Mouse (Mus musculus): ENCODE data around the gene Ush2a. TPM values are rescaled to one million over a fixed set of nuclear protein-coding genes. Genes with fewer than 3 reads are reported as not detected.

Ush2a gene
- total and polyA plus RNA-seq, 3 experiments, result under 0.01 to 0.04 TPM; not detected in 1

GRCm38 (mm10) chr1:188461203-188461602, 199.4 kb downstream of the Ush2a start:
- Histone ChIP-seq H3K27me3 (ENCODE audit: control insufficient read depth in 1 of 2, insufficient read depth in 2 of 2, low read length in 2 of 2) (peaks cover 0 to 1% of the 10 kb centered on the region in 2 experiments; a peak in 1 of 4 replicates), H3K27ac (ENCODE audit: control insufficient read depth, low read depth, low read length) (no peak overlapping the region), H3K9me3 (replicated peaks; ENCODE audit: insufficient read depth, low read length) (no peaks in the 10 kb centered on the region), H3K4me3 (ENCODE audit: control insufficient read depth in 1 of 2, insufficient read depth in 1 of 2, low read depth in 2 of 2, low read length in 2 of 2) (no peak overlapping the region), H3K9ac (ENCODE audit: control insufficient read depth, low read depth, low read length, poor library complexity, severe bottlenecking) (no peak overlapping the region), H3K79me2 (ENCODE audit: control insufficient read depth, insufficient read depth, low read length, poor library complexity) (no peaks in the 10 kb centered on the region), H3K4me1 (ENCODE audit: control insufficient read depth in 1 of 2, insufficient read depth in 2 of 2, low read length in 2 of 2) (no peaks in the 10 kb centered on the region), H3K36me3 (ENCODE audit: control insufficient read depth in 1 of 2, insufficient read depth in 2 of 2, low read length in 2 of 2) (no peaks in the 10 kb centered on the region)
- TF ChIP-seq ZC3H11A (IDR thresholded peaks at IDR 0.05; ENCODE audit: low read depth, low read length) (no peak), POLR2A (IDR thresholded peaks at IDR 0.05; ENCODE audit: control insufficient read depth in 1 of 2, insufficient read depth in 1 of 2, low read depth in 1 of 2, low read length in 2 of 2, poor library complexity in 1 of 2) (no peak), CHD2 (IDR thresholded peaks at IDR 0.05; ENCODE audit: low read length) (no peak), GABPA (IDR thresholded peaks at IDR 0.05; ENCODE audit: low read depth, low read length) (no peak), TAL1 (IDR thresholded peaks at IDR 0.05; ENCODE audit: low read length) (no peak), MAX (IDR thresholded peaks at IDR 0.05; ENCODE audit: low read length) (no peak), MYB (IDR thresholded peaks at IDR 0.05; ENCODE audit: low read depth, low read length) (no peak), CTCF (IDR thresholded peaks at IDR 0.05 in 2 of 3, conservative IDR thresholded peaks at IDR 0.05 in 1 of 3; ENCODE audit: control insufficient read depth in 1 of 3, insufficient read depth in 1 of 3, low read depth in 2 of 3, low read length in 3 of 3, poor library complexity in 1 of 3, severe bottlenecking in 1 of 3) (no peak), MAFK (IDR thresholded peaks at IDR 0.05; ENCODE audit: borderline replicate concordance, low read depth, low read length) (no peak), POLR2AphosphoS2 (IDR thresholded peaks at IDR 0.05; ENCODE audit: low read length) (no peak)
- no peak for DNase-seq (ENCODE audit: low read depth, low spot score)

GRCm38 (mm10) chr1:188464653-188465052, 202.8 kb downstream of the Ush2a start:
- Histone ChIP-seq H3K79me2 (ENCODE audit: control insufficient read depth, insufficient read depth, low read length, poor library complexity) (no peaks in the 10 kb centered on the region), H3K27ac (ENCODE audit: control insufficient read depth, low read depth, low read length) (no peak overlapping the region), H3K36me3 (ENCODE audit: control insufficient read depth in 1 of 2, insufficient read depth in 2 of 2, low read length in 2 of 2) (no peaks in the 10 kb centered on the region), H3K4me1 (ENCODE audit: control insufficient read depth in 1 of 2, insufficient read depth in 2 of 2, low read length in 2 of 2) (no peaks in the 10 kb centered on the region), H3K27me3 (ENCODE audit: control insufficient read depth in 1 of 2, insufficient read depth in 2 of 2, low read length in 2 of 2) (peaks cover 0 to 1% of the 10 kb centered on the region in 2 experiments; a peak in 1 of 4 replicates), H3K4me3 (ENCODE audit: control insufficient read depth in 1 of 2, insufficient read depth in 1 of 2, low read depth in 2 of 2, low read length in 2 of 2) (no peak overlapping the region), H3K9me3 (replicated peaks; ENCODE audit: insufficient read depth, low read length) (no peaks in the 10 kb centered on the region), H3K9ac (ENCODE audit: control insufficient read depth, low read depth, low read length, poor library complexity, severe bottlenecking) (no peak overlapping the region)
- TF ChIP-seq TBP (IDR thresholded peaks at IDR 0.05; ENCODE audit: low read depth, low read length) (no peak), USF2 (IDR thresholded peaks at IDR 0.05; ENCODE audit: borderline replicate concordance in 1 of 2, insufficient read depth in 1 of 2, low read depth in 1 of 2, low read length in 2 of 2) (no peak), RAD21 (IDR thresholded peaks at IDR 0.05; ENCODE audit: low read depth, low read length) (no peak), CHD1 (IDR thresholded peaks at IDR 0.05; ENCODE audit: low read depth, low read length) (no peak), GATA1 (IDR thresholded peaks at IDR 0.05; ENCODE audit: low read depth, low read length) (no peak), TCF12 (IDR thresholded peaks at IDR 0.05; ENCODE audit: low read depth, low read length) (no peak), USF1 (IDR thresholded peaks at IDR 0.05; ENCODE audit: low read depth, low read length) (no peak), MYC (IDR thresholded peaks at IDR 0.05; ENCODE audit: low read depth, low read length) (no peak), EP300 (IDR thresholded peaks at IDR 0.05; ENCODE audit: low read depth in 1 of 2, low read length in 2 of 2) (no peak), MAX (IDR thresholded peaks at IDR 0.05; ENCODE audit: low read length) (no peak), MAZ (IDR thresholded peaks at IDR 0.05; ENCODE audit: low read depth, low read length) (no peak), E2F4 (IDR thresholded peaks at IDR 0.05; ENCODE audit: borderline replicate concordance, low read depth, low read length) (no peak), RCOR1 (IDR thresholded peaks at IDR 0.05; ENCODE audit: low read depth, low read length) (no peak), MEF2A (IDR thresholded peaks at IDR 0.05; ENCODE audit: extremely low read depth, insufficient replicate concordance, low read depth, low read length, poor library complexity, severe bottlenecking) (no peak), UBTF (IDR thresholded peaks at IDR 0.05; ENCODE audit: borderline replicate concordance, insufficient read depth, low read depth, low read length) (no peak), ZC3H11A (IDR thresholded peaks at IDR 0.05; ENCODE audit: low read depth, low read length) (no peak), ZMIZ1 (IDR thresholded peaks at IDR 0.05; ENCODE audit: low read depth, low read length) (no peak), NELFE (IDR thresholded peaks at IDR 0.05; ENCODE audit: low read depth, low read length) (no peak), ZNF384 (IDR thresholded peaks at IDR 0.05; ENCODE audit: low read depth, low read length) (no peak)
- no peak for DNase-seq (ENCODE audit: low read depth, low spot score)

Measured in MEL (cell line).